Mouse (Mus musculus) megakaryocyte, embryonic 14.5 days (primary cell): Measurements from ENCODE around the gene Zbtb41.

ENCODE experiments used
- FLI1 ChIP-seq: IDR thresholded peaks from 2 replicates; pipeline ENCODE4 v1.6.1; 2012; ENCODE audit warnings: low read length, inconsistent platforms, mixed read lengths
- GATA1 ChIP-seq: IDR thresholded peaks from 3 replicates; pipeline ENCODE4 v1.6.1; 2012; ENCODE audit warnings: mixed read lengths, low read length, inconsistent platforms, borderline replicate concordance

GRCm38 (mm10) chr1:139499751-139500150 is 77.7 kb downstream of the Zbtb41 start:
- no peak for TF ChIP-seq FLI1
- no peak for TF ChIP-seq GATA1
